Mouse (Mus musculus) midbrain, embryonic 16.5 days (tissue): ENCODE measurements around the gene Gfpt1. TPM values are rescaled to one million over a fixed set of nuclear protein-coding genes. Genes with fewer than 3 reads are reported as not detected.
"Not testable (repeated sequence)": the region's sequence is repeated elsewhere in the genome, so short reads cannot be mapped to it uniquely, and the experiment has no call there.

Experiments used
- ATAC-seq: fragments of 200-750 bp; cut with Nextera tagmentation; 2 replicates; pipeline ENCODE4 v1.8.0; 2017; ENCODE audit warnings: moderate TSS enrichment
- H3K27ac ChIP-seq: fragments of 300-500 bp; sonication (generic); 2 replicates; pipeline ENCODE4 v1.5.1; 2014; ENCODE audit warnings: mild to moderate bottlenecking, low read length, mixed read lengths
- H3K27me3 ChIP-seq: fragments of 300-500 bp; sonication (generic); 2 replicates; pipeline ENCODE4 v1.6.1; 2014; ENCODE audit warnings: low read depth, low read length, mixed read lengths; ENCODE audit not compliant: control insufficient read depth, insufficient read depth
- H3K36me3 ChIP-seq: fragments of 300-500 bp; sonication (generic); 2 replicates; pipeline ENCODE4 v1.6.1; 2014; ENCODE audit warnings: mild to moderate bottlenecking, low read length, moderate library complexity, mixed read lengths; ENCODE audit not compliant: control insufficient read depth, insufficient read depth
- H3K4me1 ChIP-seq: fragments of 300-500 bp; sonication (generic); 2 replicates; pipeline ENCODE4 v1.6.1; 2014; ENCODE audit warnings: mild to moderate bottlenecking, low read length, mixed read lengths; ENCODE audit not compliant: control insufficient read depth, insufficient read depth
- H3K4me2 ChIP-seq: fragments of 300-500 bp; sonication (generic); 2 replicates; pipeline ENCODE4 v1.6.1; 2014; ENCODE audit warnings: mild to moderate bottlenecking, low read length, mixed read lengths
- H3K4me3 ChIP-seq: fragments of 300-500 bp; sonication (generic); 2 replicates; pipeline ENCODE4 v1.5.1; 2014; ENCODE audit warnings: low read depth, mild to moderate bottlenecking, low read length, moderate library complexity, mixed read lengths
- H3K9ac ChIP-seq: fragments of 300-500 bp; sonication (generic); 2 replicates; pipeline ENCODE4 v1.6.1; 2014; ENCODE audit warnings: low read depth, low read length, mixed read lengths
- H3K9me3 ChIP-seq: fragments of 300-500 bp; sonication (generic); replicated peaks from 2 replicates; pipeline ENCODE4 v1.6.1; 2014; ENCODE audit warnings: mild to moderate bottlenecking, low read length, mixed read lengths; ENCODE audit not compliant: control insufficient read depth, poor library complexity, severe bottlenecking
- WGBS: fragments of 180-500 bp; shearing (Covaris S2); extraction: QIAGEN DNeasy Blood & Tissue Kit; methylation state at CpG from one replicate; pipeline ENCODE4 v1.1.7; 2014; 5-methylcytosine and 5-hydroxymethylcytosine counted together
- polyA plus RNA-seq: library from polyadenylated mRNA; unstranded; fragments of >200 nt; fragmentation: Nextera tagmentation; extraction: Ambion mirVana; gene quantifications from 2 replicates; pipeline ENCODE4 v1.2.1, GENCODE M21; 2015

The Gfpt1 gene
- polyA plus RNA-seq, 1 experiment from 2014 or later, result 30.0 TPM

GRCm38 (mm10) chr6:87009692-87010328, 32.8 kb upstream of the Gfpt1 start:
- under 1% methylated on average over 36 of the region's 36 CpGs for WGBS
- Histone ChIP-seq H3K4me2 (peak overlapping the region; percentile 60), H3K27me3 (no peaks in the 10 kb centered on the region), H3K4me3 (peak overlapping the region; percentile 91), H3K9me3 (no peaks in the 10 kb centered on the region), H3K4me1 (peaks cover 10% of the 10 kb centered on the region), H3K27ac (peak overlapping the region; percentile 91), H3K36me3 (no peaks in the 10 kb centered on the region), H3K9ac (peak overlapping the region; percentile 99)
- ATAC-seq, result peak; percentile 98

GRCm38 (mm10) chr6:87016916-87017315, 25.7 kb upstream of the Gfpt1 start:
- Histone ChIP-seq H3K4me1 (no peaks in the 10 kb centered on the region; the same call in 1 of the 2 replicates), H3K9me3 (0 out of 2 replicates have a peak, but pooled peaks cover 3% of the 10 kb centered on the region), H3K27ac (no peak overlapping the region), H3K27me3 (no peaks in the 10 kb centered on the region), H3K4me2 (no peak overlapping the region), H3K9ac (no peak overlapping the region), H3K36me3 (peaks cover 35% of the 10 kb centered on the region), H3K4me3 (no peak overlapping the region)
- ATAC-seq, result no peak
- WGBS, result 70% methylated on average over 4 of the region's 4 CpGs

GRCm38 (mm10) chr6:87018874-87019273, 23.8 kb upstream of the Gfpt1 start:
- no peaks in the 10 kb centered on the region for H3K4me1 ChIP-seq
- ATAC-seq, result no peak
- H3K9me3 ChIP-seq, result 0 out of 2 replicates have a peak, but pooled peaks cover 3% of the 10 kb centered on the region
- H3K4me2 ChIP-seq, result no peak overlapping the region
- no peak overlapping the region for H3K4me3 ChIP-seq
- 93% methylated on average over 8 of the region's 8 CpGs for WGBS
- H3K27ac ChIP-seq, result no peak overlapping the region
- H3K27me3 ChIP-seq, result no peaks in the 10 kb centered on the region
- no peak overlapping the region for H3K9ac ChIP-seq
- peaks cover 42% of the 10 kb centered on the region for H3K36me3 ChIP-seq

GRCm38 (mm10) chr6:87021791-87022190, 20.9 kb upstream of the Gfpt1 start:
- Histone ChIP-seq H3K9me3 (0 out of 2 replicates have a peak, but pooled peaks cover 3% of the 10 kb centered on the region), H3K27me3 (no peaks in the 10 kb centered on the region), H3K4me3 (no peak overlapping the region), H3K4me1 (no peaks in the 10 kb centered on the region), H3K27ac (no peak overlapping the region), H3K36me3 (peaks cover 49% of the 10 kb centered on the region), H3K9ac (no peak overlapping the region), H3K4me2 (no peak overlapping the region)
- no peak for ATAC-seq
- 98% methylated on average over 12 of the region's 12 CpGs for WGBS

- Histone ChIP-seq H3K36me3 (peaks cover 16% of the 10 kb centered on the region), H3K4me2 (no peak overlapping the region), H3K4me1 (no peaks in the 10 kb centered on the region), H3K27me3 (no peaks in the 10 kb centered on the region), H3K9ac (no peak overlapping the region), H3K9me3 (no peaks in the 10 kb centered on the region), H3K4me3 (no peak overlapping the region), H3K27ac (no peak overlapping the region)
- ATAC-seq, result no peak
- WGBS, result 88% methylated on average over 7 of the region's 7 CpGs
Observed at GRCm38 (mm10) chr6:87026980-87027379, 15.7 kb upstream of the Gfpt1 start.

- Histone ChIP-seq H3K9ac (no peak overlapping the region), H3K36me3 (peaks cover 10% of the 10 kb centered on the region; the same call in 1 of the 2 replicates), H3K27me3 (no peaks in the 10 kb centered on the region), H3K4me1 (no peaks in the 10 kb centered on the region), H3K9me3 (no peaks in the 10 kb centered on the region), H3K27ac (no peak overlapping the region), H3K4me2 (no peak overlapping the region), H3K4me3 (no peak overlapping the region)
- no peak for ATAC-seq
Observed at GRCm38 (mm10) chr6:87028881-87029280, 13.8 kb upstream of the Gfpt1 start.

GRCm38 (mm10) chr6:87031310-87031709, 11.3 kb upstream of the Gfpt1 start:
- not testable (repeated sequence) for H3K9ac ChIP-seq
- WGBS, result 89% methylated on average over 7 of the region's 7 CpGs

GRCm38 (mm10) chr6:87032401-87032800, 10.2 kb upstream of the Gfpt1 start:
- H3K36me3 ChIP-seq, result no peaks in the 10 kb centered on the region
- no peaks in the 10 kb centered on the region for H3K4me1 ChIP-seq
- no peak overlapping the region for H3K4me3 ChIP-seq
- no peaks in the 10 kb centered on the region for H3K27me3 ChIP-seq
- 91% methylated on average over 3 of the region's 3 CpGs for WGBS
- no peaks in the 10 kb centered on the region for H3K9me3 ChIP-seq
- no peak for ATAC-seq
- H3K27ac ChIP-seq, result no peak overlapping the region
- H3K4me2 ChIP-seq, result no peak overlapping the region
- no peak overlapping the region for H3K9ac ChIP-seq

More at GRCm38 (mm10) chr6:87031310-87031709, 11.3 kb upstream of the Gfpt1 start:
- not testable (repeated sequence) for H3K27me3 ChIP-seq, H3K36me3 ChIP-seq, H3K27ac ChIP-seq, H3K4me3 ChIP-seq, H3K9me3 ChIP-seq, H3K4me1 ChIP-seq, H3K4me2 ChIP-seq, ATAC-seq

GRCm38 (mm10) chr6:87034395-87034794, 8.3 kb upstream of the Gfpt1 start:
- no peaks in the 10 kb centered on the region for H3K36me3 ChIP-seq
- no peak overlapping the region for H3K4me3 ChIP-seq
- 92% methylated on average over 3 of the region's 3 CpGs for WGBS
- H3K4me1 ChIP-seq, result no peaks in the 10 kb centered on the region
- H3K27ac ChIP-seq, result no peak overlapping the region
- H3K9me3 ChIP-seq, result no peaks in the 10 kb centered on the region
- H3K27me3 ChIP-seq, result no peaks in the 10 kb centered on the region
- no peak overlapping the region for H3K9ac ChIP-seq
- no peak for ATAC-seq
- H3K4me2 ChIP-seq, result no peak overlapping the region
